Mouse (Mus musculus): Measurements from ENCODE around the gene Gm10961.

DNA sequence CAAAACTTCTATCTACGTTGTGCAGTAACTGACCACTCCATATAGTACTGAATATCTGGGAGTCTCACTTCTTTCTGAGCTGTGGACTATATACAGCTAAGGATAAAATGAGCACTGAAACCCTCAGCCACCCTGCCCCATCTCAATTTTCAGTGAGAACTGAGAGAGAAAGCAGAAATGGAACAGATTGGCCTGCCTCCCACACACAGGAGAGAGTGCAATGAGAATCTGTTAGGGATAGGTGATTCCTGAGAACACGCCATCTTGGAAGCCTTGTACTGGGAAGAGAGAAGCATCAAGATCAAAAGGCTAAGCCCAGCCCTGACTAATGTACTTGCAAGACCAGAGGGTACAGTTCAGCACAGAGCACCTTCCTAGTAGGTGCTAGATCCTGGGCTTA lies 2.6 kb upstream of the Gm10961 start:
- no peak for TF ChIP-seq CTCF (IDR thresholded peaks at IDR 0.05; ENCODE audit: low read depth)
- no peak for TF ChIP-seq EP300 (IDR thresholded peaks at IDR 0.05; ENCODE audit: low read depth)
